Mouse (Mus musculus): ENCODE measurements around the gene Tcf12. TPM values are rescaled to one million over a fixed set of nuclear protein-coding genes. Genes with fewer than 3 reads are reported as not detected.

The Tcf12 gene
- total and polyA plus RNA-seq, 3 experiments: 41.4 to 42.3 (median 41.7) TPM

DNA sequence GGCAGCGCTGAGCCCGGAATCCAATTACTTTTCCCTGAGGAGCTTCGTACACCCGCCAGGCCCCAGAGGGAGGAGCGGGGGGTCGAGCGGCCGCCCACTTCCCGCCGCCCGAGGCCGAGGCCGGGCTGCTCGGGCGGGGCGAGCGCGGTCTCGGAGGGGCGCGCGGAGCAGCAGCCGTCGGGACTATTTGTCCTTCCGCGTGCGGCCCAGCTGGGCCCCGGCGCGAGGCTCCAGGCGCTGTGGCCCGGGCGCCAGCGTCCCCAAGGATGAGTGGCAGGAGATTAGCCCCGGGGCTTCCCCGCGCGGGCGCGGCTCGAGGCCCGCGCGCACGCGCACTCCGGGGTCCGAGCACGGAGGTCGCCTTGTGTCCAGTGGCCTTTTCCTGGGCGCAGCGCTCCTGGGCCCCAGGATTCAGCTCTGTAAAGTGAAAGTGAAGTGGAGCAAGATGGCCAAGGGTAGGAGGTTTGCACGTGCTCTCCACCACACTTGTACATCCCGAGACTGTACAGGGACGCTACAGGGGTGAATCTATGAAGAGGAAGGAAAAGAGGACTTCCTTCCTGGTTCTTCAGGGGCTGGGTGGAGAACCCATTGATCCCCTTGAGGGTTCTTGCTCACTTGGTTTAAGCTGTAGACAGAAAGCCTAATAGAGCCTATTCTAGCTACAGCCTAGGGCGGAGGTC is 21.6 kb upstream of the Tcf12 start (continued):
- TF ChIP-seq ETS1 (conservative IDR thresholded peaks at IDR 0.05; ENCODE audit: low read depth, low read length) (peak; percentile 4; the same call in 1 of the 2 replicates), CHD2 (IDR thresholded peaks at IDR 0.05; ENCODE audit: low read length) (peak; percentile 60), KAT2A (IDR thresholded peaks at IDR 0.05; ENCODE audit: insufficient replicate concordance, low read length) (peak; percentile 76; the same call in 1 of the 2 replicates), PAX5 (IDR thresholded peaks at IDR 0.05; ENCODE audit: low read length) (no peak), NELFE (IDR thresholded peaks at IDR 0.05; ENCODE audit: low read depth, low read length) (peak; percentile 62), MXI1 (IDR thresholded peaks at IDR 0.05; ENCODE audit: low read depth, low read length) (peak; percentile 57), GABPA (IDR thresholded peaks at IDR 0.05; ENCODE audit: insufficient replicate concordance, low read depth, low read length) (no peak), MAFK (IDR thresholded peaks at IDR 0.05; ENCODE audit: insufficient replicate concordance, low read length) (no peak), ELF1 (IDR thresholded peaks at IDR 0.05; ENCODE audit: low read depth, low read length) (peak; percentile 58; the same call in 1 of the 2 replicates), ZKSCAN1 (IDR thresholded peaks at IDR 0.05; ENCODE audit: borderline replicate concordance, low read depth, low read length) (no peak)

DNA sequence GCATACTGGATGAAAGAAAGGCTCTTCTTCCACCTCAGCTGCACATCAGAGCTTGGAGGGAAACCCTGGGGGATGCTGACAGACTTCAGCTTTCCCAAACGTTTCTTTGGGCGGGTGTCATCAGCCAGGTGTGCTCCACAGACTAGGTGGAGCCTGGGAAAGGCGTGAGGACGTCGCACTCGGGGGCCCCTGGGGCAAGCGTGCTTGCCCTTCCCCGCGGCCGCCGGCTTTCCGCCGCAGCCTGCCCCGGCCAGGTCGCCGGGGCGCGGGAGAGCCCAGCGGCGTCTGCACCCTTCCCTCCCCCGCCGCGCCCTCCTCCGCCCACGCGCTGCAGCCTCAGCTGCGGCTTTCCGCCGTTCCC is 21.0 kb upstream of the Tcf12 start:
- H3K4me1 ChIP-seq (ENCODE audit: control insufficient read depth in 1 of 2, insufficient read depth in 2 of 2): peaks cover 2 to 13% of the 10 kb centered on the region in 2 experiments
- H3K9me3 ChIP-seq (replicated peaks; ENCODE audit: low read length): no peaks in the 10 kb centered on the region
- DNase-seq (ENCODE audit: extremely low read depth): peak; percentile 35
- in situ Hi-C loops (cut with MboI; ENCODE audit: low pct_ligation_motif_present, low pct_unique_long_range_greater_than_20kb, low sequenced_read_pairs): no loop called here
- dilution Hi-C loops (cut with MboI; ENCODE audit: extremely low pct_ligation_motif_present, extremely low pct_unique_long_range_greater_than_20kb, low sequenced_read_pairs): no loop called here
- peak overlapping the region; percentile 10; the same call in 1 of the 2 replicates for H3K27ac ChIP-seq (ENCODE audit: insufficient read depth, low read depth)
- no peaks in the 10 kb centered on the region for H3K27me3 ChIP-seq (replicated peaks)
- no peak for TF ChIP-seq POLR2AphosphoS2 (IDR thresholded peaks at IDR 0.05; ENCODE audit: low read depth, low read length)
- TF ChIP-seq MXI1 (IDR thresholded peaks at IDR 0.05; ENCODE audit: low read depth, low read length): 0 out of 2 replicates have a peak, but pooled peaks have one; percentile 36
- H3K9ac ChIP-seq (ENCODE audit: insufficient read depth, low read depth): peak overlapping the region; percentile 80
- peak overlapping the region; percentile 37 to 68 (median 64) for H3K4me3 ChIP-seq (replicated peaks in 1 of 3; ENCODE audit: low read depth in 2 of 3, low read length in 2 of 3, poor library complexity in 1 of 3)
- no peaks in the 10 kb centered on the region for H3K79me2 ChIP-seq (replicated peaks; ENCODE audit: control insufficient read depth, extremely low read depth, insufficient read depth, poor library complexity, severe bottlenecking)
- peak overlapping the region; percentile 85 for H3K4me2 ChIP-seq (ENCODE audit: insufficient read depth, low read depth, poor library complexity, severe bottlenecking)
- no peaks in the 10 kb centered on the region for H3K36me3 ChIP-seq (replicated peaks in 1 of 2; ENCODE audit: control insufficient read depth in 1 of 2, insufficient read depth in 1 of 2, low read length in 1 of 2)

DNA sequence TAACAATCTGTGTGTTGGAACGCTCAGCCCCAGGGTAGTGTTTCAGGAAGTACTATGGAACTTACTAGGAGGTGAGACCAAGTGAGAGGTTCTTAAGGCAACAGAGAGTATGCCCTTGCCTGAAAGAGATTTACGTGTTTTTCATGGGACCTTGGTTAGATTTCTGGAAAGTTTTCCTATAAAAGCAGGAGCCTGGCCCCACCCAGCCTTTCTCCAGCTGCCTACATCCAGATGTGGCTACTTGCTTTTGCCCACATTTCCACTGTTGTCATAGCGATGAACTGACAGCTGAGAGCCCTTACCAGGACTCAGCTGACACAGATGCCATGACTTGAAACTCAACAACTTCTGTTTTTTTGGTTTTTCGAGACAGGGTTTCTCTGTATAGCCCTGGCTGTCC is 18.2 kb upstream of the Tcf12 start:
- Histone ChIP-seq H3K4me2 (ENCODE audit: insufficient read depth, low read depth, poor library complexity, severe bottlenecking) (no peak overlapping the region), H3K4me1 (ENCODE audit: control insufficient read depth in 1 of 2, insufficient read depth in 2 of 2) (peaks cover 2 to 13% of the 10 kb centered on the region in 2 experiments), H3K36me3 (replicated peaks in 1 of 2; ENCODE audit: control insufficient read depth in 1 of 2, insufficient read depth in 1 of 2, low read length in 1 of 2) (no peaks in the 10 kb centered on the region), H3K27ac (ENCODE audit: insufficient read depth, low read depth) (no peak overlapping the region), H3K9ac (ENCODE audit: insufficient read depth, low read depth) (no peak overlapping the region), H3K9me3 (replicated peaks; ENCODE audit: low read length) (no peaks in the 10 kb centered on the region), H3K4me3 (replicated peaks in 1 of 3; ENCODE audit: low read depth in 2 of 3, low read length in 2 of 3, poor library complexity in 1 of 3) (no peak overlapping the region), H3K79me2 (replicated peaks; ENCODE audit: control insufficient read depth, extremely low read depth, insufficient read depth, poor library complexity, severe bottlenecking) (no peaks in the 10 kb centered on the region), H3K27me3 (replicated peaks) (no peaks in the 10 kb centered on the region)
- DNase-seq (ENCODE audit: extremely low read depth): peak; percentile 14
- in situ Hi-C loops (cut with MboI; ENCODE audit: low pct_ligation_motif_present, low pct_unique_long_range_greater_than_20kb, low sequenced_read_pairs): no loop called here
- dilution Hi-C loops (cut with MboI; ENCODE audit: extremely low pct_ligation_motif_present, extremely low pct_unique_long_range_greater_than_20kb, low sequenced_read_pairs): no loop called here
- no peak for TF ChIP-seq ZKSCAN1 (IDR thresholded peaks at IDR 0.05; ENCODE audit: borderline replicate concordance, low read depth, low read length)
- no peak for TF ChIP-seq NELFE (IDR thresholded peaks at IDR 0.05; ENCODE audit: low read depth, low read length)
- TF ChIP-seq JUN (IDR thresholded peaks at IDR 0.05; ENCODE audit: insufficient read depth, low read depth, low read length): no peak
- no peak for TF ChIP-seq SIN3A (IDR thresholded peaks at IDR 0.05; ENCODE audit: low read length)
- no peak for TF ChIP-seq TCF12 (IDR thresholded peaks at IDR 0.05; ENCODE audit: low read depth, low read length)
- no peak for TF ChIP-seq POLR2A (IDR thresholded peaks at IDR 0.05; ENCODE audit: low read depth, low read length)
- TF ChIP-seq ZNF384 (IDR thresholded peaks at IDR 0.05; ENCODE audit: low read depth, low read length): no peak
- no peak for TF ChIP-seq CHD1 (IDR thresholded peaks at IDR 0.05; ENCODE audit: low read depth, low read length)
- no peak for TF ChIP-seq SMC3 (IDR thresholded peaks at IDR 0.05; ENCODE audit: low read depth, low read length)
- no peak for TF ChIP-seq MEF2A (IDR thresholded peaks at IDR 0.05; ENCODE audit: borderline replicate concordance, low read depth, low read length)

All from CH12.LX (cell line).